Mouse (Mus musculus): ENCODE data around the gene Klra17.
"Not testable (repeated sequence)": the region's sequence is repeated elsewhere in the genome, so short reads cannot be mapped to it uniquely, and the experiment has no call there.

The Klra17 gene

DNA sequence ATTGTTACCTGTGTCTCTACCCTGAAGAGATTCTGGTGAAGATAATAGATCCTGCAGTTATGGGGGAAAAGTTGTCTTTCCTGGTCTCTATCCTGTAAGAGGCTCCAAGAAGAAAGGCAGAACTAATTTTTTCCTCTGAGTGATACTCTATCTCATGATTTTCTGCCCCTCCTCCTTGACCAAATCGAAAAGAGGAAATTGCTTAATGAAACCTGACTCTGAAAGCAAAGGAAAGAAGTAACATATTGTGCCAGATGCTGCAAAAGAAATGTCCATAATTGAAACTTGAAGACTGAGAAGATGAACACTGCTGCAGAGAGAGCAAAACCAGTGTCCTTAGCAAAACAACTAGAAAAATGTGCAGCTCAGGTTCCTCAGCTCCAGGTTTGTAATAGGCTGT is at the start of gene Klra17:
Gene Klra17 (minus strand): TSS at position 124 of the 400 bp plus-strand sequence.
- ATAC-seq (ENCODE audit: low TSS enrichment): no peak

DNA sequence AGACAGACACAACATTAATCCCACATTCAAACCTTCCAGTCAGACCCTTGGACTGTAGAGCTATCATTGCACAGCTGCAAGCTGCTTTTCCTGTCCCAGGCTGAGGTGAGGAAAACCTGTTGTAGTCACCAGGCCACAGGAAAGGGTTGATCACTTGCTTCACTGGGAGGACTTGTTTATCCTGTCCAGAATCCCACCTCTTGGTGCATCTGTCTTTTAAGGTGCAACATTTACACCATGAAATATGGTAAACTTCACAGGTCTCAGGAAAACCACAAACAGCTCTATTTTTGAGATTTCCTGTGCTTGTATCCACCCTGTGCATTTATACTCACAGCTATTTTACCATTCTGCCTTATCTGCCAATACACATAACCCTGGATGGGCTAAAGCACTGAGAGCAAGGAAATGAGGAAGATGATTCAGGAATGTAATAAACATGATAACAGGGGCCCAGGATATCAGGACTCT is 41.0 kb upstream of the Klra17 start, which contains the start of gene Klra5:
Gene Klra5 (minus strand): TSS at position 175 of the 471 bp plus-strand sequence.
- ATAC-seq (ENCODE audit: low TSS enrichment): not testable (repeated sequence)

DNA sequence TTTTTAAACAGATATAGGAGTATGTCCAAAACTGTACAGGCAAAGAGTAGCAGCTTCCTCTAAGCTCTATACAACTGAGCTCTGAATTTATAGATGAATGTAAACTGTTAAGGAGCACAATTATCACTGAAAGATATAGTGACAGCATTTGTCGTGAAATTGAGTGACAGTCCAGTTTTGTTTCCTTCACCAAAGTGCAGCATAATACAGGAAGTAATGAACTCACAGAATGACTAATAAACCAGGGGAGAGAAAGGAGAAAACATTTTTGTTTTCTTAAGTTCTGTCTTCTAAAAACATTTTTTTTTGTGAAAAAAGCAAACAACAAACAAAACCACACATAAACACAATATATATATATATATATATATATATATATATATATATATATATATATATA is 40.5 kb upstream of the Klra17 start:
- no peak for ATAC-seq (ENCODE audit: low TSS enrichment)

DNA sequence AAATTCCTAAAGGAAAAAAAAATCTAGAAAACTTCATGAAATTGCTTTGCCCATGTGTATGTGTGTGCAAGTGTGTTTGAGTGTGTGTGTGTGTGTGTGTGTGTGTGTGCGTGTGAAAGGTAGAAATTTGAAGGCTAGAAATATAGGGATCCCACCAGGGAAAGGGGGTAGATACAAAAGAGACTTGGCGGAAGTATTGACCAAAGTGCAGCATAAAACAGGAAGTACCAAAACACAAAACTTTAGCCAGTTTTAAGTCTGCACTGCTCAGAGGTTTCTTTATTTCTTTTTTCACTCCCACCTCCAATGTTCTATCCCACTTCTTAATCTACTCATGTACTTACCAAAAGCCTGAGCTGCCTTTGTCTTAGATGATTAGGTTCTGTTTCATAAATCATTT is 6.1 kb upstream of the Klra17 start:
- no peak for ATAC-seq (ENCODE audit: low TSS enrichment)

DNA sequence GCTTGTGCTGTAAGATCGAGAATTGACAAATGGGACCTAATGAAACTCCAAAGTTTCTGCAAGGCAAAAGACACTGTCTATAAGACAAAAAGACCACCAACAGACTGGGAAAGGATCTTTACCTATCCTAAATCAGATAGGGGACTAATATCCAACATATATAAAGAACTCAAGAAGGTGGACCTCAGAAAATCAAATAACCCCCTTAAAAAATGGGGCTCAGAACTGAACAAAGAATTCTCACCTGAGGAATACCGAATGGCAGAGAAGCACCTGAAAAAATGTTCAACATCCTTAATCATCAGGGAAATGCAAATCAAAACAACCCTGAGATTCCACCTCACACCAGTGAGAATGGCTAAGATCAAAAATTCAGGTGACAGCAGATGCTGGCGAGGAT is 14.1 kb downstream of the Klra17 start, which contains the start of gene Gm17631:
Gene Gm17631 (plus strand): TSS at position 301 of the 400 bp plus-strand sequence.
- ATAC-seq (ENCODE audit: low TSS enrichment): not testable (repeated sequence)

DNA sequence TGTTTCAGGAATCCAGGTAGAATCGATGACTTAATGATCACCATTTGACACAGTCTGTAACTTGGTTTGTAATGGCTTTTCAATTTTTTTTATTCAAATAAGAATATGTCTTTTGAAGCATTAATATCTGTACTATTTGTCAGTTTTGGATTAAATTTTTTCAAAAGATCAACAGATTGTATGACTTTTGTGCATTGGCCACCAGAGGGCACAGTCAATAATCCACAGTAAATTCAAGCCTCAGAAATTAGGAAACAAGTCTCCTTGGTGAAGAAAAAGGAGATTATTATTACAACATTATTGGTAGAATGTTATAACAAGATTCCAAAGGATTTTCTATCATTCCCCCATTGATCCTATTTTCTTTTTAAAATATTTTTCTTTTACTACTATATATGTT is 50.9 kb downstream of the Klra17 start:
- no peak for ATAC-seq (ENCODE audit: low TSS enrichment)

DNA sequence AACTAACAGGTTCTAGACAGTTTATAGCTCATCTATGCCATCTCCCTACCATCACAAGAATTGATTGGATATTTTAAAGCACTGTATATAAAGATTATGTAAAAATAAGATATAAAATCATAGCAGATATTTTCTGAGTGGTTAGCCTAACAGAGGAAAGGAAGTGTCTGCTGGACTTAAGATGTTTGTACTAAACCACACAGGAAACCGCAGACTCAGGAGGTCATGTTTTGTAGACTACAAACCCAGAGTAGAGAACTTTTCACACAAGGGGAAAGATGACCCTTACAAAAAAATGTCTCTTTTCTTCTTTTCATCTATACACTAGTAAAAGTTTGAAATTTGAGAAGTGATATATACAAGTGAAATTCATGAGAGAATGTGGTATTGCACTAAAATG is 52.5 kb downstream of the Klra17 start:
- ATAC-seq (ENCODE audit: low TSS enrichment): no peak

DNA sequence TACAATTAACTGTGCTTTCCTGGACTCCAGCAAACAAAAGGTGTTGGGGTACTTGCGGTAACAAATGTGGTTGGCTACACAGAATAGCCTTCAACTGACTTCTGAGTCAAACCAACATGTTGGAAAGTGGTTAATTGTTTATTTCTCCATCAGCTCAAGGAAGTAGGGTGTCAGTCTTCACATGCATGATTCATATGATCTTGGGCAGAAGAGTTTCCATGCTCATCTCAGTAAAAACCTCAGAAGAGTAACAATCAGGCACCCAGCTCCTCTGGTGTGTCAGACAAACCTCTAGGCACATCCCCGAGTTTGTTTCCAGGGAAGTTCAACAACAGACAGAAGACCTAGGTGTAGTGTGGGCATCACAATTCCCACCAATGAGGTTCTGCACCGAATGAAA is 58.7 kb downstream of the Klra17 start:
- no peak for ATAC-seq (ENCODE audit: low TSS enrichment)

DNA sequence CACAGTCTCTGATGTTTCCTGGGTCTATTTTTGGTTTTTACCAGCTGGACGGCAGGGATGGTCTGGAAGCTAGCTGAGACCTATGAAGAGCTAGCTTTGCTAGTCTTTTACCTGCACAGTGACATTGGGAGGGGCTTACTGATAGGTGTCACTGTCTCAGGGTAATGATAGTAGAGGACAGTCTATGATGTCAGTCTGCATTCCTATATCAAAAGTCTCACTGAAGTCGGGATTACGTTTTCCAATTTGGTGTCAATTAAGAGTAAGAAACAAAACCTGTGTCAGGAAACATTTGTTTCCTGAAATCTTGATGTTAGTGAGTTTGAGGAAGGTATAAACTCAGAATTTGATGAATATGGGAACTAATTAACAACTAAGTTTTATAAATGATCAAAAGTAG is 92.3 kb downstream of the Klra17 start, which contains the start of gene Gm156:
Gene Gm156 (minus strand): TSS at position 101 of the 400 bp plus-strand sequence.
- not testable (repeated sequence) for ATAC-seq (ENCODE audit: low TSS enrichment)
